Mouse (Mus musculus): Measurements from ENCODE around the gene Babam2. TPM values are rescaled to one million over a fixed set of nuclear protein-coding genes. Genes with fewer than 3 reads are reported as not detected.

Gene Babam2
- 46.9 and 55.1 TPM in 2 replicates for polyA plus RNA-seq (2015; fragmentation: Nextera tagmentation; extraction: Ambion mirVana)

DNA sequence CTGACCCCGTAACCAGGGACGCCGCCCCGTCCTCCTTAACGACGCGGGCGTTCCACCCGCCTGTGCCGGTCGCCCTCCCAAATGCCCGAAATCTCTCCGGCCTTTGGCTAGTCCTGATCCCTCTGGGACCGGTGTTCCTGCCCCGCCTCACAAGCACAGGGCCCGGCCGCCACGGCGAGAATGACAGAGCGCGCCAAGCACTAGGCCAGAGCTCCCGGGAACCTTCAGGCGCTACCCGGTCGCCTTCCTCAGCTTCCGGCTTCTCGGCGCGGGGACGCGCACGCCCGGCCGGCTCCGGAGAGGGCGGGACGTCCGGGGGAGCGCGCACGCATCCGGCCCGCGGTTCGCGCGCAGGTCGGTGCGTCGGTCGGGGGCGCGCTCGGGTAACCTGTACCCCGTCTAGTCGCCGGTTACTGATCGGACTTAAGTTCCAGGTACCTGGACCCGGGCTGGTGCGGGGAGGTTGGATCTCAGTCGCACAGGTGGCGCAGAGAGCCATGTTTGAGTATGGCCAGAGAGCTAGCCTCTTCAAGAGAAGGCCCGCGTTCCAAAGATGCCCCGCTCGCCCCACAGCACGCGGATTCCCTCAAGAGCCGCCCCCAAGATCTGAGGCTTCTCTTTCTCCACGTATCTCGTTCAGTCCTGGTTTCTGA is at the start of gene Babam2:
Babam2 (plus strand) TSS at position 41 of the 653 bp plus-strand sequence.
- peak; percentile 96 for ATAC-seq (replicated peaks)
- peak within 1 kb of the TSS; percentile 74 for H3K4me2 ChIP-seq (replicated peaks)
- peak within 1 kb of the TSS; percentile 80 for H3K4me3 ChIP-seq
- peak within 1 kb of the TSS; percentile 93 for H3K27ac ChIP-seq (replicated peaks)
- peaks cover 16% of the 10 kb centered on the region for H3K4me1 ChIP-seq
- no peaks in the 10 kb centered on the region for H3K36me3 ChIP-seq
- H3K27me3 ChIP-seq, result no peaks in the 10 kb centered on the region
- no peaks in the 10 kb centered on the region for H3K9me3 ChIP-seq
- WGBS, result 0% methylated on average over 71 of the region's 71 CpGs
- H3K9ac ChIP-seq (replicated peaks), result peak within 1 kb of the TSS; percentile 82

DNA sequence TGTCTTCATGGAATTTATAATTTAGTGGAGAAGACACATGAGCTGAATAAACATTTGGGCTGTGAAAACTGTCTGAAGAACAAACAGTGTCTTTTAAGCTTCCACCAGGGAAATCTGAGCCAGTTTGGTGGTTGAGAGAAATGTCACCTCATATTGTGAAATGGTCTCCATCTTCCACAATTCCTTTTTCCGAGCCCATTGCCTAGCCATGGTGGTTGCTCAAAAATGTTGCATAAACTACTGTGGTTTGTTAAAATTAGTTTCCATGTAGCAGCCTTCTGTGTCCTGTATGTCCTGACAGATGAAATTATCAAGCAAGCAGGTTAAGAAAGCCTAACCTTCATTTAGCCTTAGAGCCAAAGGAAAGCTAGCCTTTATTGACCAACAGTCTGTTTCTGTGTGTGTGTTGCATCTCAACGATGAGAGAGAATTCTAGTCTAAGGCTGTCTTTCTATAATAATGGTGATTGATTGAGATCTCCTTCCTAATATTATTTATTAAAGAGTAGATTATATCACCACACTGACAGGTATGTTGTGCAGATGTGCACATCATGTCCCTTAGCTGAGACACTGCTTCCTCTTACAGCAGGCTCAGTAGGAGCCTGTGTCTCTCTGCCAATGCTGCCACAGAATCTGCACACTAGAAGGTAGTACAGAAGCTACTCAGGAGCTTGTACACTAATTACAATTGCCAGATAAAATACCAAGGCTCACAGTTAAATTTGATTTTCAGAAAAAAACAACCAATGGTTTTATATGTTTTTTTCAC is 46.8 kb upstream of the Babam2 start:
- no peaks in the 10 kb centered on the region for H3K27me3 ChIP-seq
- 93% methylated on average over 2 of the region's 2 CpGs for WGBS
- H3K36me3 ChIP-seq, result no peaks in the 10 kb centered on the region
- no peak for ATAC-seq (replicated peaks)
- H3K4me3 ChIP-seq, result no peak overlapping the region
- no peaks in the 10 kb centered on the region for H3K4me1 ChIP-seq
- H3K9me3 ChIP-seq, result no peaks in the 10 kb centered on the region
- no peak overlapping the region for H3K4me2 ChIP-seq (replicated peaks)
- H3K27ac ChIP-seq (replicated peaks), result no peak overlapping the region
- H3K9ac ChIP-seq (replicated peaks), result no peak overlapping the region

DNA sequence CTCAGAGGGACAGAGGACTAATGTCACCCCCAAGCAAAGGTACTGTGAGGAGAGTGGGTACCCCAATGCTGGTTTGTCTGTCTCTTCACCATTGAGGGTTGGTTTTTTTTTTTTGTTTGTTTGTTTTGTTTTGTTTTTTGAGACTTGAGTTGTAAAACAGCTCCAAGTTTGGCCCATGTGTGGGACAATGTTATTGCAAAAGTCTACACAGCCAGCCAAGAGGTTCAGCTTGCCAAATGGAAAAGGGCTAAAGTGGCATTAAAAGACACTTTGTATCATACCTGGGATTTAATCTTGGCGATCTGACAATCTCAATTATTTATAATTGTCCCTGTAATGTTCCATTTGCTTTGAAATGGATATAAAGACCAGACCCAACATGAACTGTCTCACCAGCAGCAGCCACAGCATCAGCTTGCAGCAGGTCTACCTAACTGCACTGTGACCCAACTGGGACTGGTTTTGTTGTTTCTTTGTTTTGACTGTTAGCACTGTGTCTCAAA is 41.7 kb upstream of the Babam2 start:
- no peak overlapping the region for H3K4me2 ChIP-seq (replicated peaks)
- WGBS, result 86% methylated on average over 1 of the region's 1 CpGs
- ATAC-seq (replicated peaks), result no peak
- no peaks in the 10 kb centered on the region for H3K9me3 ChIP-seq
- H3K4me1 ChIP-seq, result no peaks in the 10 kb centered on the region
- H3K36me3 ChIP-seq, result no peaks in the 10 kb centered on the region
- no peak overlapping the region for H3K4me3 ChIP-seq
- H3K27me3 ChIP-seq, result no peaks in the 10 kb centered on the region
- no peak overlapping the region for H3K9ac ChIP-seq (replicated peaks)
- H3K27ac ChIP-seq (replicated peaks), result no peak overlapping the region

DNA sequence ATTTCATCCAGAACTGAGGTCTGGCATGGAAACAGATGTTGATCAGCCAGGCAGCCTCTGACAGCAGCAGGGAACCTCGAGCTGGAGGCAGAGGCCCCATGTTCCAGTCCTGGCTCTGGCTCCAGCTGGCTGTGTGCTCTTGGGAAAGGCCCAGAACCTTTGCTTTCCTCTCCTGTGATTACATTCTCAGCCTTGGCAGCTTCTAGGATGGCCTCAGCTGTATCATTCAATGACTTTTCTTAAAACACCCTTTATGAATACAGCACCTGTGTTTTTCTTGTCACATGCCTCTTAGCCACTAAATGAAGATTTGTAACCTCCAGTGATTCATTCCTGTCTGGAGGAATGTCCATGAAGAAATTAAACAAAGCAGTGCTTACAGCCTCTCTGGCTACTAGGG is 31.3 kb upstream of the Babam2 start:
- 34% methylated on average over 1 of the region's 1 CpGs for WGBS
- Histone ChIP-seq H3K4me2 (replicated peaks) (no peak overlapping the region), H3K36me3 (no peaks in the 10 kb centered on the region), H3K4me1 (no peaks in the 10 kb centered on the region), H3K27ac (replicated peaks) (no peak overlapping the region), H3K9ac (replicated peaks) (no peak overlapping the region), H3K4me3 (no peak overlapping the region), H3K27me3 (no peaks in the 10 kb centered on the region), H3K9me3 (no peaks in the 10 kb centered on the region)
- ATAC-seq (replicated peaks), result no peak

DNA sequence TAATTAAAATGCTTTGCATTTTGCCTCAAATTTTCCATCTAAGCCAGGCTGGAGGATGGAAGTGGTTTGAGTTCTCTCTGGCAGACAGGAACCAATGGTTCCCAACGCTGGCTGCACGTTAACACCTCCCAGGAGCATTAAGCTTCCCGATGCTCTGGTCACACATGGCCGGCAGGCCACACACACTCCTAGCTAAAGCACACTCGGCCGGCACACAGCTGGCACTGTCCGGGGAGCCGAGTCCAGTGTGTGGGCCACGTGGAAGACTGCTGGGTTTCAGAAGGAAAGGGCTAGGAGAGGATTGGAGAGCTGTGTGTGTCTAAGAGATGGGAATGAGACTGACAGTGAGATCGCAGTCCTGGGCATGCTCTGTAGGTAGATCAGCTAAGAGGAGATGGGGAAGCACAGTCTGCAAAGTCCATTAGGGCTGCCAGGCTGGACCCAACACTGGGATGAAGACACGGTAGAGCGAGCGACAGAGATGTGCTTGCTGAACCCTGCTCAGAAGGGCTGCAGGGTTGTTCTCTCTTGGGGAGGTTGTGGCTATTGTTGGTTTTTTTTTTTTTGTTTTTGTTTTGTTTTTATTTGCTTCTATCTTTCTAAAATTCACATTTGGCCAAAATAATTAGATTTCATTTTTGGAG is 29.0 kb upstream of the Babam2 start:
- H3K4me1 ChIP-seq, result no peaks in the 10 kb centered on the region
- no peaks in the 10 kb centered on the region for H3K27me3 ChIP-seq
- H3K4me3 ChIP-seq, result no peak overlapping the region
- H3K9me3 ChIP-seq, result no peaks in the 10 kb centered on the region
- H3K4me2 ChIP-seq (replicated peaks), result no peak overlapping the region
- WGBS, result 83% methylated on average over 13 of the region's 13 CpGs
- no peak for ATAC-seq (replicated peaks)
- H3K27ac ChIP-seq (replicated peaks), result peak overlapping the region; percentile 31; the same call in 1 of the 2 replicates
- H3K36me3 ChIP-seq, result no peaks in the 10 kb centered on the region
- no peak overlapping the region for H3K9ac ChIP-seq (replicated peaks)

DNA sequence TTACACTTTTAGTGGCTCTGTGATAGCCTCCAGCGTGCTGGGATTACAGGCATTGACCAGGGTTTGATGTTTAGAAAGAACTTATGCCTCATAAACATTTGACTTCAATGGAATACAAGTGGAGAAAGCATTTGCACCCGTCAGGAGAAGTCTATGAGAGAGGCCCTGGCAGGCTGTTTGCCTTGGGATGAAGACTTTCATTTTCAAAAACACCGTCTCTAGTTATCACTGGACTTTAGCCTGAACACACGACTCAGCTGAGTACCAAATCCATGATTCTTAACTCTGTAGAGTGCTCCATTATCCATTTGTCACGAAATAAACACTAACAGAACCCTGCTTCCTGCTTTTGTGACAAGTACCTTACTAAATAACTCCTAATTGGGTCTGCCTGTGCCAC is 27.5 kb upstream of the Babam2 start:
- no peak for ATAC-seq (replicated peaks)
- H3K27me3 ChIP-seq, result no peaks in the 10 kb centered on the region
- no peaks in the 10 kb centered on the region for H3K9me3 ChIP-seq
- no peak overlapping the region for H3K9ac ChIP-seq (replicated peaks)
- no peaks in the 10 kb centered on the region for H3K36me3 ChIP-seq
- 66% methylated on average over 5 of the region's 5 CpGs for WGBS
- no peaks in the 10 kb centered on the region for H3K4me1 ChIP-seq
- peak overlapping the region; percentile 44 for H3K27ac ChIP-seq (replicated peaks)
- no peak overlapping the region for H3K4me2 ChIP-seq (replicated peaks)
- H3K4me3 ChIP-seq, result no peak overlapping the region

DNA sequence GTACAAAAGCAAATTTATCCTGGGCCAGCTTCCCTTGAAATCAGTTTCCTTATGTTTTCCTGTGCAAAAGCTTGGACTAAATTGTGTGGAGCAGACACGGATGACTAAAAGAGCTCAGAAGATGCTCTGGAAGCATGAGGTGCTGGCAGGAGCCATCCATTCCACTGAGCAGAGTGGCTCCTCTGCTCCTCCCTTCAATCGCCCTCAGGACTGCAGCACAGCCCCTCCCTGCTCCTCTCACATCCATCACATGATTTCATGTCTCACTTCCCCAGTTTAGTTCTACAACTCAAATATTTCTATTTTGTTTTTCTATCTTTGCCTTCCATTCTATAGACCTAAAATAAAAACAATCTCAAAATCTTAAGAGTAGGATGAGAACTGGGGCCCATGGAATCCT is 26.3 kb upstream of the Babam2 start:
- no peak for ATAC-seq (replicated peaks)
- Histone ChIP-seq H3K4me2 (replicated peaks) (no peak overlapping the region), H3K4me3 (no peak overlapping the region), H3K27me3 (no peaks in the 10 kb centered on the region), H3K27ac (replicated peaks) (no peak overlapping the region), H3K4me1 (no peaks in the 10 kb centered on the region), H3K9ac (replicated peaks) (no peak overlapping the region), H3K9me3 (no peaks in the 10 kb centered on the region), H3K36me3 (no peaks in the 10 kb centered on the region)
- WGBS, result 65% methylated on average over 2 of the region's 2 CpGs

DNA sequence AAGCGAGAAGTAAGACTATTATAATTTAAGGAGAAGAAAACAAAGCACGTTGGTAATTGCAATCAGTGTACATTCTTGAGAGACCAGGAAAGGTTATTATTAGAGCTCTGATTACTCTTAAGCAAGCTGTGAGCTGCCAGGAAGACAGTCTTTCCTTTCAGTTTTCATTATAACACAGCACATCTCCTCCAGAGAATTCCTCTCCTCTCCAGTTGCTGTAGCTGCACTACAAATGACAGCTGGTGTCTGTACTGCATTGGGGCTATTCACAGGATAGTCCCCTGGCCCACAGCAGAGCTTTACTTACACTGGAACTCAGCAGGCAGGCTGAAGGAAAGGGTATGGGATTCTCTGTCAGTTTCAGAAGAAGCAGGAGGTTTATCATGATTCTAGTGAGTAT is 24.1 kb upstream of the Babam2 start:
- no peak overlapping the region for H3K4me3 ChIP-seq
- no peaks in the 10 kb centered on the region for H3K36me3 ChIP-seq
- peak overlapping the region; percentile 9; the same call in 1 of the 2 replicates for H3K27ac ChIP-seq (replicated peaks)
- no peaks in the 10 kb centered on the region for H3K4me1 ChIP-seq
- 64% methylated on average over 2 of the region's 2 CpGs for WGBS
- no peak overlapping the region for H3K4me2 ChIP-seq (replicated peaks)
- no peaks in the 10 kb centered on the region for H3K27me3 ChIP-seq
- H3K9me3 ChIP-seq, result no peaks in the 10 kb centered on the region
- no peak overlapping the region for H3K9ac ChIP-seq (replicated peaks)
- no peak for ATAC-seq (replicated peaks)

DNA sequence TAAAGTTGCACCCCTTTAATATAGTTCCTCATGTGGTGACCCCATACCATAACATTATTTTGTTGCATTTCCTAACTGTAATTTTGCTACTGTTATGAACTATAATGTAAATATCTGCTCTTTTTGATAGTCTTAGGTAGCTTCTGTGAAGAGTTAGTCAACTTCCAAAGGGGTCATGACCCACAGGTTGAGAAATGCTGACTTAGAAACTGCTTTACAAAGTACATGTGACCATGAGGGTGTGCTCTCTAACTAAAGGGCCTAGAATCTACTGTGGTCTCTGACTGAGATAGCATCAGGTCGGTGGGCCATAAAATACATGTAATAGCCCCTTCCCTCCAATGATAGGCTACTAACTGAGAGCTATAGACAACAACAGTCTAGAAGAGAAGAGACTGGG is 19.5 kb upstream of the Babam2 start:
- Histone ChIP-seq H3K9me3 (no peaks in the 10 kb centered on the region), H3K27me3 (no peaks in the 10 kb centered on the region), H3K9ac (replicated peaks) (no peak overlapping the region), H3K27ac (replicated peaks) (no peak overlapping the region), H3K4me1 (no peaks in the 10 kb centered on the region), H3K4me3 (no peak overlapping the region), H3K4me2 (replicated peaks) (no peak overlapping the region), H3K36me3 (no peaks in the 10 kb centered on the region)
- ATAC-seq (replicated peaks), result no peak
- 83% methylated on average over 1 of the region's 1 CpGs for WGBS

DNA sequence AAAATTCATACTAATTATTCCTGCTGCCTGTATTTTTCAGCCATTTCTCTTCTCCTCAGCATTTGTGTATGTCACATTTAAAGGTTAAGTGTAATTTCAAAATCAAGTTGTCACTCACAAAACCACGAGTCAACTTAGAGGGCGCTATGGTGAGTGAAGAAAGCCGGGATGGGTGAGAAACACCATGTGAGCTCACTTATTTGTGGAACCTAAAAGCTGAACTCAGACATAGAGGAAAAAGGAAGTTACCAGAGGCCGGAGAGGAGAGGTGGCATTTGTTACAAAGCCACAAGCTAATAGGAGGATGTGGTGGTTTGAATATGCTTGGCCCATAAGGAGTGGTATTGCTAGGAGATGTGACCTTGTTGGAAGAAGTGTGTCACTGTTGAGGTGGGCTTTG is 17.3 kb upstream of the Babam2 start:
- WGBS, result 76% methylated on average over 4 of the region's 4 CpGs
- Histone ChIP-seq H3K27me3 (no peaks in the 10 kb centered on the region), H3K36me3 (no peaks in the 10 kb centered on the region), H3K4me3 (no peak overlapping the region), H3K9me3 (no peaks in the 10 kb centered on the region), H3K27ac (replicated peaks) (no peak overlapping the region), H3K4me2 (replicated peaks) (no peak overlapping the region), H3K4me1 (no peaks in the 10 kb centered on the region), H3K9ac (replicated peaks) (no peak overlapping the region)
- no peak for ATAC-seq (replicated peaks)

DNA sequence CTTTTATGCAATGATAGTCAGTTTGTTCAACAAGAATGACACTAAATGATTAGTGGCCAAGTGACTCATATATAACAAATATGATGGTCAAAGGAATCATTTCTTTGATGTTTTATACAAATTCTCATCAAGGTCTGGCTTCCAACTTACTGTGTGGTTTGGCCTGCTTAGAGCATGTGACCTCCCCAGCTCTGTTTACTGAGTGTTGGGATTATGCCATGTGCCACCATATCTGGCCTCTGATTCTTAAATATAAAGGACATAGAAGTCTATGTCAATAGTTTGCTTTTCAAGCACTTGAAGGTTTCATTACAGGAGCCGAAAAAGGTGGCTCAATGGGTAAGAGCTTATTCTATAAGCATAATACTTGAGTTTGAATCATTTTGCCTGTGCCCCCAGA is 15.2 kb upstream of the Babam2 start:
- no peak overlapping the region for H3K9ac ChIP-seq (replicated peaks)
- no peak overlapping the region for H3K4me2 ChIP-seq (replicated peaks)
- no peaks in the 10 kb centered on the region for H3K9me3 ChIP-seq
- no peak overlapping the region for H3K27ac ChIP-seq (replicated peaks)
- H3K27me3 ChIP-seq, result no peaks in the 10 kb centered on the region
- H3K36me3 ChIP-seq, result no peaks in the 10 kb centered on the region
- no peak for ATAC-seq (replicated peaks)
- H3K4me1 ChIP-seq, result no peaks in the 10 kb centered on the region
- 79% methylated on average over 1 of the region's 1 CpGs for WGBS
- H3K4me3 ChIP-seq, result no peak overlapping the region

DNA sequence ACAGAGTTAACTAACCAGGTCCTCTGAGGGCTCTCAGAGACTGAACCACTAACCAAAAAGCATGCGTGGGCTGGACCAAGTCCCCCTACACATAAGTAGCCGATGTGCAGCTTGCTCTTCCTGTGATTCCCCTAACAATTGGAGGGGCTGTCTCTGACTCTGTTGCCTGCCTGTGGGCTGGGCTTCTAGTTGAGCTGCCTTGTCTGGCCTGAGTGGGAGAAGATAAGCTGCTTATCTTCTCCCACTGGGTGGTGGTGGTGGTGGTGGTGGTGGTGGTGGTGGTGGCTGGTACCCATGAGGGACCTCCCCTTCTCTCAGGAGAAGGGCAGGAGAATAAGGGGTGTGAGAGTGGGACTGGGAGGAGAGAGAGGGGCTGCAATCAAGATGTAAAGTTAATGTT is 11.4 kb upstream of the Babam2 start:
- Histone ChIP-seq H3K4me2 (replicated peaks) (no peak overlapping the region), H3K9me3 (no peaks in the 10 kb centered on the region), H3K4me1 (no peaks in the 10 kb centered on the region), H3K27ac (replicated peaks) (no peak overlapping the region), H3K9ac (replicated peaks) (no peak overlapping the region), H3K27me3 (no peaks in the 10 kb centered on the region), H3K36me3 (no peaks in the 10 kb centered on the region), H3K4me3 (no peak overlapping the region)
- 38% methylated on average over 2 of the region's 2 CpGs for whole genome bisulfite sequencing
- no peak for ATAC-seq (replicated peaks)

Measured in forebrain, embryonic 15.5 days (tissue).